ENCODE assay signal across 2 mouse cellular contexts in genomic region chr16:8554751-8555150, GRCm38 (mm10). TPM values are rescaled to one million over a fixed set of nuclear protein-coding genes. Genes with fewer than 3 reads are reported as not detected.
"Had no signal": no experiment of that assay in that cellular context is flagged by ENCODE, and none has a peak within 500 bp of the region (broad histone marks: within the 10 kb centered on the region; RNA-seq: fewer than 3 reads in every experiment).

No protein-coding gene starts in this region.

RNA-seq across cellular contexts. Expression of gene Abat, which starts 41.5 kb away (rescaled TPM):
- total RNA-seq: monocyte, adult 5-6 weeks had no signal
- polyA plus RNA-seq: macrophage had no signal
